Mouse (Mus musculus): Measurements from ENCODE around the gene Trim72. TPM values are rescaled to one million over a fixed set of nuclear protein-coding genes. Genes with fewer than 3 reads are reported as not detected.

Trim72 gene
- total RNA-seq (2023) = 1 to 10 TPM; 1.3 to 6.0 TPM

DNA sequence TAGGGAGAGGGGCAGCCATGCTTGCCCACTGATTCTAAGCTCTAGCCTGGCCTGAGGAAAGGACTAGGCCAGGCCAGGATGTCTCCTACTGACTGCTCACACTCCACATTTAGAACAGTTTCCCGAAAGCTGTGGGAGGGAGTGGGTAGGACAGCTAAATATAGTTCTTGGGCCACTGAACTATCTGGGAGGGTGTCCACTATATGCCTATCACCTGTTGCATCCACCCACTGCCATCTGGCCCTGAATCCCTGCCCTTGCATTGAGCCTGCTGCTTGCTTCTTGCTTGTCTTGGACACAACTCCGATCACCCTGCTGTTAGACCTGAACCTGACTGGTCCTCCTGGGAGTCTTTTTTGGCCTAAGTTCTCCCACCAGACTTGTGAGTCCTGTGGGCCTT, at the start of gene Trim72:
Trim72 (plus strand) TSS at position 262 of the 400 bp plus-strand sequence.

DNA sequence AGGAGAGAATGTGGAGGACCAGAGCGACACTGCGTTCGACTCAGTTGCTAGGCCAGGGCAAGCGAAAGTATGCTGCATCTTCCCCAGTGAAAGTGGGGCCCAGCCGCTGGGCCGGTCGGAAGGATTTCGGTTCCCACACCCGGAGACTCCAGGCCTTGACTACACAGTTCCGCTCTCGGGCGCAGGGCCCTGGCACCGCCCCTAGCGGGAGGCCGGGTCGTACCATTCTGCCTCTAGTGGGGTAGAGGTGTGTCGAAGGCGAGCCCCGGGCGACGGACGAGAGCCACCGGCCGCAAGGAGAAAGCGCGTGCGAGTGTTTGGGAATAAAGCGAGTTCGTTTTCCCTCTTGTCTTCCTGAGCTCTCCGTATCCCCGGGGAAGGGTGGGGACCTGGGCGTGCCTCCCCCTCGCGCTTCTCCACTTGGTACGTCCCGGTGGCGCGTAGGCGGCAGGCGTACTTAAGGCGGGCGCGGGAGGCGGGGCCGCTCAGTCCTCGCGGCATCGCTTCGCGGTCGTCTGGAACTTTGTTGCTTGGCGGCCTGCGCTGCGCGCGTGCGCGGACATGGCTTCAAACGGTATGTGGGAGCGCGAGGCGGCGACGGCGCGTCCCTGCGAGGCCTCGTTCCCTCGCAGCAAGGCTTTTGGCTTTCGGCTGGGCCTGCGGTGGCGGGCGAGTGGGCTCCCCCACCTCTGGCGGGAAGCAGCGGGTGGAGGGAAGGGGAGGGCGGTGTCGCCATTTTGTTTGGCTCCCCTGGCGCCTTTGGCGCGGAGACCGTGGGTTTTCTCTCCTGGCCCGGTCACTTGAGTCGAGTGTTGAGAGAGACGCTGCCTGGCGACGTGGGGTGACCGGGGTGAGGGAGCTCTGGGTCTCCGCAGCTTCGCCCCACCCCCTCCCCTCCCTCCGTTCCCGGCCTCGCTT, 36.5 kb upstream of the Trim72 start, which contains the start of gene Fus:
Fus (plus strand) TSS at position 454 of the 918 bp plus-strand sequence.

GRCm38 (mm10) chr7:127993341-127993977, 10.3 kb upstream of the Trim72 start, which contains the start of gene Pycard:
Gene Pycard, minus strand, starts transcription at chr7:127993867.

Other genes starting within 250 kb of the Trim72 start
- gene Orai3, start 234.1 kb upstream of the Trim72 start, total RNA-seq (2023) = 10 to 100 TPM; 13.5 to 17.7 TPM
- gene Setd1a, start 227.3 kb upstream of the Trim72 start, total RNA-seq (2023) = 10 to 100 TPM; 79.5 to 80.7 TPM
- not detected for gene Gm49388, start 218.3 kb upstream of the Trim72 start, total RNA-seq (2023)
- 1 to 10 TPM; 4.7 to 7.1 TPM for gene Hsd3b7, start 203.3 kb upstream of the Trim72 start, total RNA-seq (2023)
- 100 to 1,000 TPM; 144 to 145 TPM for gene Stx4a, start 179.7 kb upstream of the Trim72 start, total RNA-seq (2023)
- gene Stx1b, start 179.4 kb upstream of the Trim72 start, total RNA-seq (2023) = not detected
- gene Zfp646, start 127.7 kb upstream of the Trim72 start, total RNA-seq (2023) = 100 to 1,000 TPM in 1 of 2 experiments, 10 to 100 TPM in 1; 99.7 to 102 TPM
- 10 to 100 TPM; 24.2 to 27.3 TPM for gene Zfp668, start 127.1 kb upstream of the Trim72 start, total RNA-seq (2023)
- under 1 TPM; 0.53 to 0.76 TPM for gene Prss53, start 113.0 kb upstream of the Trim72 start, total RNA-seq (2023)
- gene Gm21974, start 108.5 kb upstream of the Trim72 start, total RNA-seq (2023) = not detected
- 10 to 100 TPM; 12.4 to 16.7 TPM for gene Vkorc1, start 108.3 kb upstream of the Trim72 start, total RNA-seq (2023)
- gene Bckdk, start 99.9 kb upstream of the Trim72 start, total RNA-seq (2023) = 10 to 100 TPM; 24.6 to 33.4 TPM
- 10 to 100 TPM; 41.0 to 43.8 TPM for gene Kat8, start 91.4 kb upstream of the Trim72 start, total RNA-seq (2023)
- gene Prss8, start 73.8 kb upstream of the Trim72 start, total RNA-seq (2023) = not detected
- 1 to 10 TPM in 1 of 2 experiments, under 1 TPM in 1; 0.74 to 1.5 TPM for gene Prss36, start 57.2 kb upstream of the Trim72 start, total RNA-seq (2023)
- gene Fus, start 36.5 kb upstream of the Trim72 start, total RNA-seq (2023) = 100 to 1,000 TPM; 709 to 864 TPM
- gene Pycard, start 10.1 kb upstream of the Trim72 start, total RNA-seq (2023) = 10 to 100 TPM; 45.2 to 62.4 TPM
- gene Itgam, start 58.7 kb downstream of the Trim72 start, total RNA-seq (2023) = 1 to 10 TPM in 1 of 2 experiments, under 1 TPM in 1; 0.83 to 2.7 TPM
- not detected for gene Gm49368, start 58.7 kb downstream of the Trim72 start, total RNA-seq (2023)
- gene Itgax, start 125.6 kb downstream of the Trim72 start, total RNA-seq (2023) = 1 to 10 TPM; 1.4 to 5.0 TPM
- gene Itgad, start 150.4 kb downstream of the Trim72 start, total RNA-seq (2023) = 1 to 10 TPM; 4.5 to 5.0 TPM
- not detected for gene Cox6a2, start 202.4 kb downstream of the Trim72 start, total RNA-seq (2023)
- gene Armc5, start 233.4 kb downstream of the Trim72 start, total RNA-seq (2023) = 10 to 100 TPM; 24.1 to 25.7 TPM
- gene 9130023H24Rik, start 234.1 kb downstream of the Trim72 start, total RNA-seq (2023) = 1 to 10 TPM; 3.8 to 3.9 TPM
- gene Tgfb1i1, start 242.9 kb downstream of the Trim72 start, total RNA-seq (2023) = 1 to 10 TPM; 4.1 to 4.7 TPM

All from T-cell, adult 66 days (primary cell).